Mouse (Mus musculus): ENCODE measurements at regions not wholly inside any gene's neighbourhood (a gene's known extent, or its start where the extent isn't known, plus 50 kb on each side); places are given as distances from the start of the nearest gene placed in this dataset.
A peak's percentile ranks its signal among the peaks of the same experiment; 100 is the strongest.

DNA sequence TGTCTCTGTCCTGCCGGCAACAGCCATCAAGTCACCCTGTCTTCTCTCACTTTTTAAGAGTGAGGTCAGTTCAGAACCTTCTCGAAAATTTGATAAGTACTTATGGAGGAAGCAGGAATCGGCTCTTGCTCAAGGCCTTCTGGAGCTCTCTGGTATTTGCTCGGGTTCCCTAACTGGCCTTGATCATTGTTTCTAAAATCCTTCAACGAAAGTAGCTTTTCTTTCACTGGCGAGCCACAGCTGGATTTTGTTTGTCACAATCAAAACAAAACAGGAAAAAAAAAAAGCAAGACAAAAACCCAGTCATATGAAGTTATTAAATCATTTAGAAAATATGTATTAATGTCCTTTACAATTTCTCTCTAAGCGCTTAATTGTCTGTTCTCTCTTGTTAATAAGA is 156.6 kb upstream of the Tex13c2 start:
- DNase-seq (ENCODE audit: low read depth, low spot score) = no peak

DNA sequence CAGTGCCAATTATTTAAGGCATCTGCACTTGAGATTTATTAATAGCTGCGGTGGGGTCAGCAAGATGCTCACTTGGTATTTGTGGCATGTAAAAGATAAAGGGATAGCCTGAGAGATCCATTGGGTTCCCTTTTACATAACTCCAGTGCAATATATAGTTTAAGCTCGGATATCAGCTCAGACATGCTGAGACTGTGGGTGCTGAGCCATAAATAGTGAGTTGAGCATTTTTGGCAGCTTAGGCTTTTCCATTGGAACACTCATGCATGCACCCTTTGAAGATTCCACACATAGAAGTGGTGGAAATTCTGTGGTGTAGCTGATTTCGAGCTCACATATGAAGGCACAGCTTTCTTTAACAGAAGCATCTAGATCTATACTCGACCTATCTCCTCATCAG is 155.9 kb upstream of the Tex13c2 start:
- no peak for DNase-seq (ENCODE audit: low read depth, low spot score)

- DNase-seq (ENCODE audit: low read depth, low spot score) = peak; percentile 6
Measured at GRCm38 (mm10) chrX:42334794-42335193, 154.7 kb upstream of the Tex13c2 start.

DNA sequence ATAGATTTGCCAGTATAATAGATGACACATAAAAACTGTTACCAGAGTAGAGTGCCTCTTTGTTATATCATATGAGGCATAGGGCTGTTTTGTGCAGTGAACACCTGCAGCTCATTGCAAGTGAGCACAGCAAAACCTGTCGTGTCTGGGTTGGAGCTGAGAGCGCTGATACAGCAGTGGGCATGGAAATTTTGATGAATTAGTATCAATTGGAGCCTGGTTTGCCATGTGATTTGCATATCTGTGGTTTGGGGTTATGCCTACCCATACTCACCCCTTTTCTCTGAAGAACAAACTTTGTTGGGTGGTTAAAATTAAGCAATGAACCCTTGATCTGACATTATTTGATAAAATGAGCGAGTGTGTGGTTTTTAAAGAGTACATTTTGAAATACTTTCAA is 152.7 kb upstream of the Tex13c2 start:
- no peak for DNase-seq (ENCODE audit: low read depth, low spot score)

GRCm38 (mm10) chrX:42342362-42342761 is 147.1 kb upstream of the Tex13c2 start:
- no peak for DNase-seq (ENCODE audit: low read depth, low spot score)

DNA sequence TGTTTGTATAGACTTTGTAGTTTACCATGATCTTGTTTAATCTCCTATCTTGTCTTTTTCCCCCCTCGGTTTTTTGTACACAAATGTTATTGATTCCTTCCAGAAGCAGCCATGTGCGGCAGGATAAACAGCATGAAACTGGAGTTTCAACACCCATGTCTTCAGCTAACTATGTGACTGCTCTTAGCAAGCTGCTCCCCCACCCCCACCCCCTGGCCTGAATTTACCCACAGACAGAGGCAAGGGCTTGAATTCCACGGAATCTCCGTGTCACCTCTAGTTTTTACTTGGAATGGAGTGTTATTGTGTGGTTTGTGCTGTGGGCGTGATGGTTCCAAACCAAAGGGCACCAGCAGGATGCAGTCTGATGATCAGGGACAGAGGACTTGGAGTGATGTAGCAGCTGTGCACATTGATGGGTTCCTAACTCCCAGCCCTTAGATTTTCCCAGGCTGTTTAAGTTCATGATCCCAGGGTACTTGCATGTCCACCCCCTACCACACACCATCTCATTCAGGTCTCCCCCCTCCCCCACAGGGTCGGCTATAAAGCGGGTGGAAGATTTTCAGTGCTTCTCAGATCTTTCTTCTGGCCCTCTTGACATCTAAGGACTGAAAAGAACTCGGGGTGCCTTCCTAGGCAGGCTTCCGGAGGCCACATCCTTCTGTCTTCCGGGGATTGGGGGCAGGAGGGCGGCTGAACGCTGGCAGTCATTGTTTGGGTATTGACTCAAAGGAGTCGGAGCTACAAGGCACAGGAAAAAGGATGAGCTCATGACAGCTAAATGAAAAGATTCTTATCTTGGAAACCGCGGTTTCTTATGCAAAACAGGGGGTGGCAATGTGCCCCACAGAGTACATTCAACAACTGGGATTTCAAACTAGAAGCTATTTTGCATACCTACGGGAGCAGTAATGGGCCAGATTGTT is 146.3 kb upstream of the Tex13c2 start:
- DNase-seq (ENCODE audit: low read depth, low spot score) = peak; percentile 61

GRCm38 (mm10) chrX:42352610-42353254 is 136.8 kb upstream of the Tex13c2 start:
- DNase-seq (ENCODE audit: low read depth, low spot score) = no peak

DNA sequence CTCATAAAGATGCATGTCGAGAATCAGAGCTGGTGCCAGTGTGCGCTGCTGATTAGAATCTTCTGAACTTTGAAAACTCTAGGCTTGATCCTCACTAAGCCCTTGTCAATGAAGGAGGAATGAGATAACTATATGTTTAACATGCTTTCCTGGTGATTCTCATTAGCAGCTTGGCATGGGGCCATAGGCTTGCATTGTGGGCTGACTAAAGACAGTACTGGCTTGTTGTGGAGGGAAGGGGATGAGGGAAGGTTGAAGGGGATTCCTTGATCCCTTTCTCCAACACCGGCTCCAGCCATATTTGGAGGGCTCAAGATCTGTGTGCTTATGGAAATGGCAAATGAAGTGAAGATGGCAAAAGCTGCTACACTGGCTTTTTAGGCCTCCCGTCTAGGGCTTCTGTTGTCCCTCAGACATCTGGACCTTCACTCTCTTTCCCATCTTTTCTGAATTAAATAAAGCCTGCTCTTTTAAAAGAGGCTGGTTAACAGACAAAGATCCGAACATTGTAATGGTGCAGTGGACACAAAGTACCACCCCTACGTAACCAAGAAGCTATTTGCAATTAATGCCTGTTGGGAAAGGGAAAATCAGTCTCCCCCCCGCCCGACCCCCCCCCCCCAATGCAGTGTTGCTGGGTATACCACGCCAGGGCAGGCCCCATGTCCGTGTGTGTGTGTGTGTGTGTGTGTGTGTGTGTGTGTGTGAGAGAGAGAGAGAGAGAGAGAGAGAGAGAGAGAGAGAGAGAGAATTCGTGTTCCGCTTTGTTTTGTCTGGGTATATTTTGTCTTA is 129.9 kb upstream of the Tex13c2 start:
- no peak for DNase-seq (ENCODE audit: low read depth, low spot score)

- peak; percentile 41 for DNase-seq (ENCODE audit: low read depth, low spot score)
Measured at GRCm38 (mm10) chrX:42360173-42360931, 129.1 kb upstream of the Tex13c2 start.

DNA sequence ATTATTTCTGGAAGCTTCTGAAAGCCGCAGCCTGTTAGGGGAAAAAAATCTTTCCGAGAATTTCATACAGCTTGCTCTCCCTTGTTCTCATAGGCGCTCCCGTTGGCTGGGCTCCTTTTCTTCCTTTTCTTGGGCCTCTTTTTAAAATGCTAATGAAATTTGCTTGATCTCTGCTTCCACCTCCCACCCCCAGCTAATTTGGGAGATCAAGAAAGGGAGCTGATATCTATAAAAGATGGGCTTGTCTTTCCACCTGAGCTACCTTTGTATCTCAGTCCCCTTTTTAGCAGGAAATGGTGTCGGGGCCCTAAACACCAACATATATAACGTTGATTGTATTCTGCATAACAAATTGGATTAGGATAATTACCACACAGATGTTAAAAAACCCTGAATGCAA is 128.5 kb upstream of the Tex13c2 start:
- no peak for DNase-seq (ENCODE audit: low read depth, low spot score)

GRCm38 (mm10) chrX:42361400-42362028 is 128.0 kb upstream of the Tex13c2 start:
- DNase-seq (ENCODE audit: low read depth, low spot score) = peak; percentile 1

- no peak for DNase-seq (ENCODE audit: low read depth, low spot score)
Measured at GRCm38 (mm10) chrX:42364137-42364536, 125.4 kb upstream of the Tex13c2 start.

GRCm38 (mm10) chrX:42373794-42374398 is 115.6 kb upstream of the Tex13c2 start:
- no peak for DNase-seq (ENCODE audit: low read depth, low spot score)

GRCm38 (mm10) chrX:42393836-42394556 is 95.5 kb upstream of the Tex13c2 start:
- DNase-seq (ENCODE audit: low read depth, low spot score) = no peak

GRCm38 (mm10) chrX:42396441-42396840 is 93.0 kb upstream of the Tex13c2 start:
- no peak for DNase-seq (ENCODE audit: low read depth, low spot score)

DNA sequence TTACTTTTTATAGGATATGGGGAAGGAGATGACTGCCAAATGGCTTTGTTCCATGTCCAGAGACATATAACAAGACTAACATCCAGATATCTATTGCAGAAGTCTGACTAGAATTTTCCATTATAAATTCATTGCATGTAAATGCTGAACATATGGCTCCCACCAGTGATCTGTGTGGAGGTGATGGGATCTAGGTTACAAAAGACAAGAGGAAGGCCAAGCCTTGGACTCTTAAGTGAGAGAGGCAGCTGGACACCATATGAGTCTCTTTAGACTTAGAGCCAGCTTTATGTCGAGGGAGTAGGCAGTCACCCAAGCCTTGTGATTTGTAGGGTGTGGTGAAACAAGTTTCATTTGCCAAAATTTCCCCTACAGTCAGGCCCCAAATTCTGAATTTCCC is 90.7 kb upstream of the Tex13c2 start:
- no peak for DNase-seq (ENCODE audit: low read depth, low spot score)

GRCm38 (mm10) chrX:42399343-42399742 is 90.1 kb upstream of the Tex13c2 start:
- DNase-seq (ENCODE audit: low read depth, low spot score) = peak; percentile 40

DNA sequence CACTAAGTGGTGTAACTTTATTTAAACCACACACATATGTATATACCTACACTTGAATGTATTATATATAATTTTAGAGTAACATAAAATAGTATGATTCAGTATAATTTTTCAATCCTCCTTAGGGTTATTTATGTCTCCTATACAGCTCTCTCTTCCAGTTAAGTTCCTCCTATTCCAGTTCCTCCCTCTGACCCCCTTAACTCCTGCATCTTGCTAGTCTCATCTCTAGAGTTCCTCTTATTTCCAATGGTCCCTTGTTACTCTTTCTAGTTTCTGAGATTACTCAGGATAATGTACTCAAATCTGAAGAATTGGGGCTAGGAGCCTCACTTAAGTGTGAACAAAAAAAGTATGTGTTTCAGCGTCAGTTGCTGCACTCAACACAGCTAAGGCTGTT is 88.4 kb upstream of the Tex13c2 start:
- no peak for DNase-seq (ENCODE audit: low read depth, low spot score)

GRCm38 (mm10) chrX:42401564-42402334 is 87.7 kb upstream of the Tex13c2 start:
- DNase-seq (ENCODE audit: low read depth, low spot score) = peak; percentile 2

Measured in ES-CJ7 (cell line).